Mouse (Mus musculus) embryonic facial prominence, embryonic 12.5 days (tissue): ENCODE measurements around the gene Myh7. TPM values are rescaled to one million over a fixed set of nuclear protein-coding genes. Genes with fewer than 3 reads are reported as not detected.

ENCODE experiments used
- ATAC-seq: fragments of 200-750 bp; cut with Nextera tagmentation; 2 replicates; pipeline ENCODE4 v1.8.0; 2017; ENCODE audit not compliant: insufficient number of reproducible peaks, insufficient read depth, low FRiP score, low TSS enrichment
- H3K27ac ChIP-seq: fragments of 300-500 bp; sonication (generic); 2 replicates; pipeline ENCODE4 v1.5.1; 2016; ENCODE audit warnings: mild to moderate bottlenecking
- H3K27me3 ChIP-seq: fragments of 300-500 bp; sonication (generic); 2 replicates; pipeline ENCODE4 v1.6.1; 2016; ENCODE audit warnings: mild to moderate bottlenecking, moderate library complexity
- H3K36me3 ChIP-seq: fragments of 300-500 bp; sonication (generic); 2 replicates; pipeline ENCODE4 v1.6.1; 2016; ENCODE audit warnings: mild to moderate bottlenecking
- H3K4me1 ChIP-seq: fragments of 300-500 bp; sonication (generic); 2 replicates; pipeline ENCODE4 v1.6.1; 2016
- H3K4me2 ChIP-seq: fragments of 300-500 bp; sonication (generic); replicated peaks from 2 replicates; pipeline ENCODE4 v1.6.1; 2016; ENCODE audit warnings: mild to moderate bottlenecking, moderate library complexity
- H3K4me3 ChIP-seq: fragments of 300-500 bp; sonication (generic); 2 replicates; pipeline ENCODE4 v1.5.1; 2016; ENCODE audit warnings: mild to moderate bottlenecking
- H3K9ac ChIP-seq: fragments of 300-500 bp; sonication (generic); 2 replicates; pipeline ENCODE4 v1.6.1; 2016; ENCODE audit warnings: mild to moderate bottlenecking, moderate library complexity
- H3K9me3 ChIP-seq: fragments of 300-500 bp; sonication (generic); 2 replicates; pipeline ENCODE4 v1.6.1; 2016; ENCODE audit warnings: mild to moderate bottlenecking, moderate library complexity
- WGBS: fragments of 180-500 bp; shearing (Covaris S2); methylation state at CpG from one replicate; pipeline ENCODE4 v1.1.7; 2016; 5-methylcytosine and 5-hydroxymethylcytosine counted together
- microRNA counts: library from miRNA; unstranded; fragments of <30 nt; microRNA quantifications from one replicate; lab custom pipeline; 2017
- microRNA-seq: library from miRNA; unstranded; fragments of <30 nt; microRNA quantifications from one replicate; pipeline ENCODE4, GENCODE M21; 2017
- polyA plus RNA-seq: library from polyadenylated mRNA; unstranded; fragments of >200 nt; fragmentation: Nextera tagmentation; extraction: Ambion mirVana; gene quantifications from 2 replicates; pipeline ENCODE4 v1.2.1, GENCODE M21; 2016

The Myh7 gene
- polyA plus RNA-seq, 1 experiment from 2014 or later, result 8.3 TPM

- H3K4me3 ChIP-seq, result peak within 1 kb of the TSS; percentile 51
- no peaks in the 10 kb centered on the region for H3K27me3 ChIP-seq
- H3K4me1 ChIP-seq, result peaks cover 30% of the 10 kb centered on the region
- peak; percentile 53 for ATAC-seq
- peaks cover 17% of the 10 kb centered on the region for H3K9me3 ChIP-seq
- WGBS, result 1% methylated on average over 57 of the region's 57 CpGs
- H3K36me3 ChIP-seq, result peaks cover 20% of the 10 kb centered on the region
- peak within 1 kb of the TSS; percentile 71 for H3K4me2 ChIP-seq
- H3K27ac ChIP-seq, result peak within 1 kb of the TSS; percentile 99
- H3K9ac ChIP-seq, result peak within 1 kb of the TSS; percentile 84
Observed at GRCm38 (mm10) chr14:54925349-54926342, 68.8 kb downstream of the Myh7 start, which contains the start of gene Efs. TSS of gene Efs (minus strand) at chr14:54926126.

GRCm38 (mm10) chr14:54924641-54925348 is 69.6 kb downstream of the Myh7 start:
- peak; percentile 52 for ATAC-seq
- no peaks in the 10 kb centered on the region for H3K27me3 ChIP-seq
- peak overlapping the region; percentile 99 for H3K27ac ChIP-seq
- H3K9me3 ChIP-seq, result peaks cover 18% of the 10 kb centered on the region
- H3K36me3 ChIP-seq, result peaks cover 28% of the 10 kb centered on the region
- H3K4me1 ChIP-seq, result peaks cover 30% of the 10 kb centered on the region
- 7% methylated on average over 7 of the region's 7 CpGs for WGBS
- peak overlapping the region; percentile 71 for H3K4me2 ChIP-seq
- peak overlapping the region; percentile 51 for H3K4me3 ChIP-seq
- H3K9ac ChIP-seq, result peak overlapping the region; percentile 84

MicroRNAs encoded within 50 kb of the gene (microRNA counts, 519-probe panel; counts per million panel counts)
- microRNA mmu-miR-208a (lab: Ali Mortazavi, UCI), result 460 counts per million, percentile 65 among the panel's probes with 10 or more counts
- microRNA mmu-miR-208b (lab: Ali Mortazavi, UCI), result 460 counts per million, percentile 65 among the panel's probes with 10 or more counts

Small RNAs within 50 kb of the gene (microRNA-seq; reads per million reads assigned to microRNA genes)
- 7.4 reads per million, percentile 23 among the genes with 10 or more reads in this experiment for gene Mir208a
- gene Mir208b, result 48.4 reads per million, percentile 43 among the genes with 10 or more reads in this experiment

Other genes with a start within 250 kb of the Myh7 start
- gene Slc7a8, start 212.7 kb downstream of the Myh7 start, polyA plus RNA-seq, result 3.3 and 4.4 TPM in 2 replicates
- not detected in 2 replicates for gene Rnf212b, start 180.5 kb downstream of the Myh7 start, polyA plus RNA-seq
- 12.6 and 14.2 TPM in 2 replicates for gene Homez, start 123.7 kb downstream of the Myh7 start, polyA plus RNA-seq
- 0.56 and 1.3 TPM in 2 replicates for gene Ppp1r3e, start 117.1 kb downstream of the Myh7 start, polyA plus RNA-seq
- gene Bcl2l2, start 111.2 kb downstream of the Myh7 start, polyA plus RNA-seq, result 2.8 and 3.6 TPM in 2 replicates
- 0.24 TPM in 1 of 2 replicates, not detected in the other for gene Gm20521, start 111.2 kb downstream of the Myh7 start, polyA plus RNA-seq
- 199 and 201 TPM in 2 replicates for gene Pabpn1, start 102.1 kb downstream of the Myh7 start, polyA plus RNA-seq
- 114 and 122 TPM in 2 replicates for gene Slc22a17, start 81.5 kb downstream of the Myh7 start, polyA plus RNA-seq
- 49.0 and 49.3 TPM in 2 replicates for gene Efs, start 68.5 kb downstream of the Myh7 start, polyA plus RNA-seq
- gene Il25, start 61.9 kb downstream of the Myh7 start, polyA plus RNA-seq, result 0.15 TPM in 1 of 2 replicates, not detected in the other
- 6.2 and 9.5 TPM in 2 replicates for gene Cmtm5, start 58.4 kb downstream of the Myh7 start, polyA plus RNA-seq
- gene Myh6, start 27.7 kb downstream of the Myh7 start, polyA plus RNA-seq, result 2.2 and 3.2 TPM in 2 replicates
- gene Gm17428, start 17.7 kb downstream of the Myh7 start, polyA plus RNA-seq, result not detected in 2 replicates
- 79.9 and 81.3 TPM in 2 replicates for gene Ngdn, start 20.8 kb upstream of the Myh7 start, polyA plus RNA-seq
- gene Zfhx2, start 97.7 kb upstream of the Myh7 start, polyA plus RNA-seq, result 7.9 TPM in 2 replicates
- 22.2 and 24.2 TPM in 2 replicates for gene Thtpa, start 100.2 kb upstream of the Myh7 start, polyA plus RNA-seq
- 14.8 and 17.2 TPM in 2 replicates for gene Ap1g2, start 112.0 kb upstream of the Myh7 start, polyA plus RNA-seq
- gene Jph4, start 122.3 kb upstream of the Myh7 start, polyA plus RNA-seq, result 2.6 and 2.9 TPM in 2 replicates
- gene Dhrs2, start 227.4 kb upstream of the Myh7 start, polyA plus RNA-seq, result 0.25 and 0.26 TPM in 2 replicates